Mouse (Mus musculus): ENCODE data around the gene Reep6.

- TF ChIP-seq CTCF (IDR thresholded peaks at IDR 0.05; ENCODE audit: insufficient read depth, low read length) (no peak), POLR2A (IDR thresholded peaks at IDR 0.05; ENCODE audit: borderline replicate concordance, extremely low read depth, low read depth, low read length) (no peak)
Observed at GRCm38 (mm10) chr10:80304862-80305261, 24.9 kb upstream of the Reep6 start.

Measured in lung, adult 2 months (tissue).